Mouse (Mus musculus) left cerebral cortex, postnatal 10 days (tissue): ENCODE data around the gene Zfp36l1. TPM values are rescaled to one million over a fixed set of nuclear protein-coding genes. Genes with fewer than 3 reads are reported as not detected.

ENCODE experiments used
- DNase-seq, 2 experiments: peaks; one replicate each; pipeline ENCODE4 v3.0.0; 2021 to 2022; ENCODE audit warnings: low spot score in 2 of 2, mixed read lengths in 1 of 2; ENCODE audit errors: extremely low spot score in 1 of 2
- intact Hi-C: fragments of 180-260 bp; cut with DNase I; formaldehyde crosslinking; loops from one replicate; pipeline ENCODE4 v1.15.1; 2025
- total RNA-seq, 2 experiments: library from RNA; stranded (reverse); gene quantifications; 2 replicates each; pipeline ENCODE4 v1.2.3; 2021

The Zfp36l1 gene
- total RNA-seq, 2 experiments from 2014 or later: 36.4 to 46.9 TPM

DNA sequence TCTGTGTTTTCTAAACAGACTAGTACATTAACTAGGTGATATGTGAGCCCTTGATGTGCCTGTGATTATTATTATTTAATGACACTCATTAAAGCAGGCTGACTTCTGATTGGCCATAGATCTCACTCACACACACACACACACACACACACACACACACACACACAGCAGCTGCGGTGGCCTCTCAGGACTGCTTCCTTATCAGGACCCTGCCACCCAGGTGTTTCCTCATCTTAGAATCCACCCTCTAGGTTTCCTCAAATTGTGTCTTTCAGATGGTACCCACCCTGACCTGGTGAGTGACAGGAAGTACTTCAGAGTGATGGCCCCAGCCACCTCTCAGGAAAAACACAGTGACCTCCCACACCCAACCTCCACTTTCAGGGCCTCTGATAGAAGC lies 52.0 kb downstream of the Zfp36l1 start:
- intact Hi-C loops: loop anchor here (5.0 kb wide), 2 partner anchors 51 to 84 kb away; partner anchors contain the start of gene Zfp36l1

DNA sequence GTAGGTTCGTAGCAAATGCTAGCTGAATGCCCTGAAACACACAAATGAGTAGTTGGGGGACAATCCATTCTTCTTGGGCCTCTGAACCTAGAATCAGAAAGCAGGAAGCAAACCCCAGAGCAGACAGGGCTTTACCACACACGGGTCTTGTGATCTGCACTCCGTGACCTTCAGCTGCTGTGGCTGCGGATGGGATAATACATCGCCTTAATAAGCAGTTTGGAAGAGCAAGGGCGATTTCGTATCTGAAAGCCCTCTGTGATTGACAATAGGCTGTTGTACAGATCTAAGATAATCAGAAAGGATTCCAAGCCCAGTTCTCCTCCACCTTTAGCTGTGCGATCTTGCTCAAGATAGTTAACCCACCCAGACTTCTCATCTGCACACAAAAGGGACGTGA lies 52.5 kb downstream of the Zfp36l1 start:
- intact Hi-C loops: loop anchor here (5.0 kb wide), 2 partner anchors 52 to 83 kb away; partner anchors contain the start of gene Zfp36l1
- DNase-seq: no peak

More for the DNA sequence above, 52.0 kb downstream of the Zfp36l1 start:
- DNase-seq: peak in 1 of 2 experiments; percentile 35

DNA sequence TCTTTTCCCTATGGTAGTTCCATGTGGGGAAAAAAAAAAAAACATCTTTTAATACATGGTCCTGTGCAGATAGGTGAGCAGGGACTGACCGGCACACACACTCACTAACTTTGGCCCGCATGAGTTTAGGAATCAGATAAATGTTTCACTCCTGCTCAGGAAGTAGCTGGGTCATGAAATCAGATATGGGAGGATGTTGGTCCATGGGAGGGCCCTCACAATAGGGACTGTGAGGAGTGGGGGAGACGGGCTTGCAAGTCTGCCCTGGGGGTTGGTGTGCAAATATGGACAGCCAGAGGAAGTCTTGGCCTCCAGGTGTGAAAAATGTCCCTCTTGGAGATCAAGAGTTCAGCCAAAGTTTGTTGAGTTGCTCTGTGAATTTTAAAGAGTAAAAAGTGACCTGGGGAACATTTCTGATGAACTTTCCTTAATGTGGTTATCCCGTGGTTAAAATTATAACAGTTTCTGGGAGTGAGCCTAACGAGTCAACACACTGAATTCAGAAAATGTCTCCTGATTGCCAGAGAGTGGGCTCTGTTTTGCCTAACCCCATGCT lies 53.0 kb downstream of the Zfp36l1 start:
- intact Hi-C loops: loop anchor here (5.0 kb wide), 2 partner anchors 52 to 83 kb away; partner anchors contain the start of gene Zfp36l1
- DNase-seq: no peak

Other genes starting within 250 kb of the Zfp36l1 start
- 100 to 1,000 TPM in 1 of 2 experiments, 10 to 100 TPM in 1; 88.2 to 103 TPM for gene Actn1, start 147.4 kb upstream of the Zfp36l1 start, total RNA-seq